Mouse (Mus musculus): ENCODE results near the gene Pmpcb. TPM values are rescaled to one million over a fixed set of nuclear protein-coding genes. Genes with fewer than 3 reads are reported as not detected.
A peak's percentile ranks its signal among the peaks of the same experiment; 100 is the strongest.

The Pmpcb gene
- polyA plus RNA-seq, 1 experiment from 2014 or later: 91.4 TPM

- Histone ChIP-seq H3K9me3 (no peaks in the 10 kb centered on the region), H3K27me3 (no peaks in the 10 kb centered on the region), H3K4me3 (replicated peaks) (0 out of 2 replicates have a peak overlapping the region, but pooled peaks have one; percentile 12), H3K36me3 (peaks cover 14% of the 10 kb centered on the region), H3K27ac (no peak overlapping the region), H3K4me2 (replicated peaks) (no peak overlapping the region), H3K9ac (replicated peaks) (no peak overlapping the region), H3K4me1 (replicated peaks) (peaks cover 47% of the 10 kb centered on the region)
- no peak for ATAC-seq
- 67% methylated on average over 20 of the region's 20 CpGs for WGBS
Measured at GRCm38 (mm10) chr5:21735100-21735499, 1.8 kb upstream of the Pmpcb start.

GRCm38 (mm10) chr5:21735584-21735983, 1.4 kb upstream of the Pmpcb start:
- Histone ChIP-seq H3K9me3 (no peaks in the 10 kb centered on the region), H3K27me3 (no peaks in the 10 kb centered on the region), H3K4me3 (replicated peaks) (0 out of 2 replicates have a peak overlapping the region, but pooled peaks have one; percentile 12), H3K36me3 (peaks cover 19% of the 10 kb centered on the region), H3K27ac (no peak overlapping the region), H3K9ac (replicated peaks) (no peak overlapping the region), H3K4me1 (replicated peaks) (peaks cover 47% of the 10 kb centered on the region), H3K4me2 (replicated peaks) (no peak overlapping the region; the same call in 1 of the 2 replicates)
- WGBS: 30% methylated on average over 10 of the region's 10 CpGs
- ATAC-seq: no peak

- 87% methylated on average over 11 of the region's 11 CpGs for WGBS
Measured at GRCm38 (mm10) chr5:21736046-21736445, 895 bp upstream of the Pmpcb start.

GRCm38 (mm10) chr5:21737620-21738019, 679 bp downstream of the Pmpcb start:
- Histone ChIP-seq H3K36me3 (peaks cover 35% of the 10 kb centered on the region), H3K4me3 (replicated peaks) (peak overlapping the region; percentile 92), H3K9ac (replicated peaks) (peak overlapping the region; percentile 91), H3K9me3 (no peaks in the 10 kb centered on the region), H3K27me3 (no peaks in the 10 kb centered on the region), H3K27ac (peak overlapping the region; percentile 80; the same call in 1 of the 2 replicates), H3K4me2 (replicated peaks) (peak overlapping the region; percentile 95), H3K4me1 (replicated peaks) (peaks cover 33% of the 10 kb centered on the region)
- no peak for ATAC-seq
- 33% methylated on average over 10 of the region's 10 CpGs for WGBS

More at GRCm38 (mm10) chr5:21736046-21736445, 895 bp upstream of the Pmpcb start:
- Histone ChIP-seq H3K9me3 (no peaks in the 10 kb centered on the region), H3K27me3 (no peaks in the 10 kb centered on the region), H3K4me1 (replicated peaks) (peaks cover 47% of the 10 kb centered on the region), H3K9ac (replicated peaks) (no peak overlapping the region), H3K4me2 (replicated peaks) (no peak overlapping the region), H3K4me3 (replicated peaks) (no peak overlapping the region), H3K36me3 (peaks cover 21% of the 10 kb centered on the region), H3K27ac (no peak overlapping the region)
- ATAC-seq: no peak

- Histone ChIP-seq H3K27ac (no peak overlapping the region), H3K27me3 (no peaks in the 10 kb centered on the region), H3K9me3 (no peaks in the 10 kb centered on the region), H3K9ac (replicated peaks) (no peak overlapping the region), H3K4me1 (replicated peaks) (peaks cover 18% of the 10 kb centered on the region), H3K4me3 (replicated peaks) (no peak overlapping the region), H3K4me2 (replicated peaks) (no peak overlapping the region), H3K36me3 (peaks cover 50% of the 10 kb centered on the region)
- WGBS: 93% methylated on average over 11 of the region's 11 CpGs
- no peak for ATAC-seq
Measured at GRCm38 (mm10) chr5:21739120-21739519, 2.2 kb downstream of the Pmpcb start.

GRCm38 (mm10) chr5:21739881-21740280, 2.9 kb downstream of the Pmpcb start:
- H3K36me3 ChIP-seq: peaks cover 57% of the 10 kb centered on the region
- ATAC-seq: no peak

GRCm38 (mm10) chr5:21743606-21744005, 6.7 kb downstream of the Pmpcb start:
- ATAC-seq: no peak
- peaks cover 94% of the 10 kb centered on the region for H3K36me3 ChIP-seq
- H3K9ac ChIP-seq (replicated peaks): no peak overlapping the region
- H3K27ac ChIP-seq: no peak overlapping the region
- no peaks in the 10 kb centered on the region for H3K9me3 ChIP-seq
- H3K4me1 ChIP-seq (replicated peaks): peaks cover 1% of the 10 kb centered on the region
- no peak overlapping the region for H3K4me2 ChIP-seq (replicated peaks)
- no peak overlapping the region for H3K4me3 ChIP-seq (replicated peaks)
- no peaks in the 10 kb centered on the region for H3K27me3 ChIP-seq
- WGBS: 97% methylated on average over 10 of the region's 10 CpGs

More at GRCm38 (mm10) chr5:21739881-21740280, 2.9 kb downstream of the Pmpcb start:
- Histone ChIP-seq H3K27me3 (no peaks in the 10 kb centered on the region), H3K9me3 (no peaks in the 10 kb centered on the region), H3K4me2 (replicated peaks) (no peak overlapping the region), H3K9ac (replicated peaks) (no peak overlapping the region), H3K4me1 (replicated peaks) (peaks cover 13% of the 10 kb centered on the region), H3K27ac (no peak overlapping the region), H3K4me3 (replicated peaks) (no peak overlapping the region)
- 95% methylated on average over 13 of the region's 13 CpGs for WGBS

GRCm38 (mm10) chr5:21744651-21745050, 7.7 kb downstream of the Pmpcb start:
- ATAC-seq: no peak
- H3K27me3 ChIP-seq: no peaks in the 10 kb centered on the region
- no peaks in the 10 kb centered on the region for H3K9me3 ChIP-seq
- H3K4me1 ChIP-seq (replicated peaks): no peaks in the 10 kb centered on the region
- H3K4me2 ChIP-seq (replicated peaks): no peak overlapping the region
- no peak overlapping the region for H3K27ac ChIP-seq
- no peak overlapping the region for H3K9ac ChIP-seq (replicated peaks)
- H3K4me3 ChIP-seq (replicated peaks): no peak overlapping the region
- H3K36me3 ChIP-seq: peaks cover 94% of the 10 kb centered on the region

- Histone ChIP-seq H3K27ac (no peak overlapping the region), H3K9ac (replicated peaks) (no peak overlapping the region), H3K4me3 (replicated peaks) (no peak overlapping the region), H3K4me1 (replicated peaks) (no peaks in the 10 kb centered on the region), H3K27me3 (no peaks in the 10 kb centered on the region), H3K9me3 (no peaks in the 10 kb centered on the region), H3K4me2 (replicated peaks) (no peak overlapping the region), H3K36me3 (peaks cover 95% of the 10 kb centered on the region)
- ATAC-seq: no peak
- 95% methylated on average over 7 of the region's 8 CpGs for WGBS
Measured at GRCm38 (mm10) chr5:21745966-21746365, 9.0 kb downstream of the Pmpcb start.

GRCm38 (mm10) chr5:21768506-21768905, 31.6 kb downstream of the Pmpcb start:
- Histone ChIP-seq H3K36me3 (peaks cover 68% of the 10 kb centered on the region), H3K4me2 (replicated peaks) (no peak overlapping the region), H3K9me3 (no peaks in the 10 kb centered on the region), H3K9ac (replicated peaks) (no peak overlapping the region), H3K27ac (no peak overlapping the region), H3K4me1 (replicated peaks) (no peaks in the 10 kb centered on the region), H3K4me3 (replicated peaks) (no peak overlapping the region), H3K27me3 (no peaks in the 10 kb centered on the region)
- 95% methylated on average over 4 of the region's 4 CpGs for WGBS
- ATAC-seq: no peak

- Histone ChIP-seq H3K36me3 (peaks cover 66% of the 10 kb centered on the region), H3K9me3 (no peaks in the 10 kb centered on the region), H3K9ac (replicated peaks) (no peak overlapping the region), H3K4me2 (replicated peaks) (no peak overlapping the region), H3K4me3 (replicated peaks) (no peak overlapping the region), H3K27ac (no peak overlapping the region), H3K27me3 (no peaks in the 10 kb centered on the region), H3K4me1 (replicated peaks) (no peaks in the 10 kb centered on the region)
- no peak for ATAC-seq
- 94% methylated on average over 6 of the region's 6 CpGs for WGBS
Measured at GRCm38 (mm10) chr5:21769841-21770240, 32.9 kb downstream of the Pmpcb start.

GRCm38 (mm10) chr5:21776491-21776890, 39.5 kb downstream of the Pmpcb start:
- H3K36me3 ChIP-seq: peaks cover 66% of the 10 kb centered on the region
- no peak overlapping the region for H3K27ac ChIP-seq
- H3K4me1 ChIP-seq (replicated peaks): no peaks in the 10 kb centered on the region
- H3K4me2 ChIP-seq (replicated peaks): no peak overlapping the region
- ATAC-seq: no peak
- no peak overlapping the region for H3K4me3 ChIP-seq (replicated peaks)
- H3K9ac ChIP-seq (replicated peaks): no peak overlapping the region
- H3K9me3 ChIP-seq: no peaks in the 10 kb centered on the region
- H3K27me3 ChIP-seq: no peaks in the 10 kb centered on the region
- WGBS: 95% methylated on average over 6 of the region's 6 CpGs
